Mouse (Mus musculus) megakaryocyte progenitor cell, adult 5-6 weeks (primary cell): ENCODE results near the gene Atad5. TPM values are rescaled to one million over a fixed set of nuclear protein-coding genes. Genes with fewer than 3 reads are reported as not detected.
"Not testable (repeated sequence)": the region's sequence is repeated elsewhere in the genome, so short reads cannot be mapped to it uniquely, and the experiment has no call there.

Experiments
- ATAC-seq: replicated peaks from 2 replicates; pipeline ENCODE4 v1.8.0; 2016; ENCODE audit warnings: mild to moderate bottlenecking, moderate TSS enrichment, inconsistent platforms; ENCODE audit not compliant: poor library complexity
- total RNA-seq, 2 experiments: library from RNA; stranded (forward) in 1 of 2; stranded (reverse) in 1 of 2; fragments of 157-497, 149-512 nt in 1 of 2; fragments of 200-1000 nt in 1 of 2; gene quantifications; 2 replicates each; pipeline versions ENCODE4 v1.2.3 to v1.2.4; 2015 to 2017

Gene Atad5
- total RNA-seq, 2 experiments from 2014 or later = 28.2 to 42.8 TPM

GRCm38 (mm10) chr11:80148313-80148712, 59.1 kb downstream of the Atad5 start:
- no peak for ATAC-seq

DNA sequence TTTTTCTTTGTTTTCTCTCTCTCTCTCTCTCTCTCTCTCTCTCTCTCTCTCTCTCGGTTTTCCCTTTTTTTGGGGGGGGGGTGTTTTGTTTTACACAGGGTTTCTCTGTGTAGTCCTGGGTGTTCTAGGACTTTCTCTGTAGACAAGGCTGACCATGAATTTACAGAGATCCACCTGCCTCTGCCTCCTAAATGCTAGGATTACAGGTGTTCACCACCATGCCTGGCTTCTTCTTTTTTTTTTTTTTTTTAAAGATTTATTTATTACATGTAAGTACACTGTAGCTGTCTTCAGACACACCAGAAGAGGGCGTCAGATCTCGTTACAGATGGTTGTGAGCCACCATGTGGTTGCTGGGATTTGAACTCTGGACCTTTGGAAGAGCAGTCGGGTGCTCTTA, 59.8 kb downstream of the Atad5 start:
- ATAC-seq = not testable (repeated sequence)

GRCm38 (mm10) chr11:80149412-80150023, 60.3 kb downstream of the Atad5 start:
- ATAC-seq = no peak

DNA sequence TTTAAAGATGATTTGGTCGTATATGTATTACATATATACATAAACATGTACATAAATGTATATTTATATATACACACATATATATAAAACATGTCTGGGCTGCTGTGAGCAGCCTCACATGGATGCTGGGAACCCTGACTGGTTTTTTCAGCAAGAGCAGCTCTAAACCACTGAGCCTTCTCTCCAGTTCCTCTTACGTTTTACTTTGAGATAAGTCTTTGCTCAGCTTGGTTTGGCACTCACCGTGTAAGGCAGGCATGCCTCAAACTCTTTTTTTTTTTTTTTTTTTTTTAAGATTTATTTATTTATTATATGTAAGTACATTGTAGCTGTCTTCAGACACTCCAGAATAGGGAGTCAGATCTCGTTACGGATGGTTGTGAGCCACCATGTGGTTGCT, 61.4 kb downstream of the Atad5 start:
- ATAC-seq = no peak

DNA sequence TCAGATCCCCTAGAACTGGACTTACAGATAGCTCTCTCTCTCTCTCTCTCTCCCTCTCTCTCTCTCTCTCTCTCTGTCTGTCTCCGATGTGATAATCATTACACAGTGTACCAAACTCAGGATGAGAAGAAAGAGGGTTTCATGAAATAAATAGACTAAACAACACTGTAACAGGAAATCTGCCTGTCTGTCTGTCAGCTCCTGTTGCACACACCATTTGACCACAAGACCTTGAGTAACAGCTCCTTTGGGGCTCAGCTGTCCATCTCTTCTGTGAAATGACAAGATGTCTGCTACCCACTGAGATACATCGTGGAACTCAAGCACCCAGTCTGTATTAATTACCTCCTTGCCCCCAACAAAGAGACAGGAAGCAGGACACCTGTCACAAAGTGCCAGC, 62.3 kb downstream of the Atad5 start:
- ATAC-seq = peak; percentile 32

DNA sequence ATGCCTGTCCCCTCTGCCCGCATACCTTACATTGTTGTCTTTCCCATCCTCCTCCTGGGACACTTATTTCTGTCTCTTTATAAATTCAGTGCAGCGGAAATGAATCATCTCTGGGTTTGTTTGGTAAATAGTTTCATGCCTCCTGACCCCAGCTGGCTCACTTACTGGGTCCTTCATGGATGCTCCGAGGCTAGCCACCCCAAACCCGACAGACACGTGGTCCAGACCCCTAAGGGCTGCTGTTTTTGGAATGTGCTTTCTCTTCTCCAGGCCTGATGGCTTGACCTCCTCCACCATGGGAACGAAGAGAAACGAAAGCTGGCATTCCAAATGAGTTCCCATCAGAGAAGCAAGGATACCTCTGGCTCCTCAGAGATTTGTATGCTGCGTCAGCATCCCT, 63.2 kb downstream of the Atad5 start:
- no peak for ATAC-seq

- peak; percentile 95 for ATAC-seq
Measured at GRCm38 (mm10) chr11:80153857-80154495, 64.8 kb downstream of the Atad5 start, which contains the start of gene Adap2. Gene Adap2, plus strand, starts transcription at chr11:80154105.

DNA sequence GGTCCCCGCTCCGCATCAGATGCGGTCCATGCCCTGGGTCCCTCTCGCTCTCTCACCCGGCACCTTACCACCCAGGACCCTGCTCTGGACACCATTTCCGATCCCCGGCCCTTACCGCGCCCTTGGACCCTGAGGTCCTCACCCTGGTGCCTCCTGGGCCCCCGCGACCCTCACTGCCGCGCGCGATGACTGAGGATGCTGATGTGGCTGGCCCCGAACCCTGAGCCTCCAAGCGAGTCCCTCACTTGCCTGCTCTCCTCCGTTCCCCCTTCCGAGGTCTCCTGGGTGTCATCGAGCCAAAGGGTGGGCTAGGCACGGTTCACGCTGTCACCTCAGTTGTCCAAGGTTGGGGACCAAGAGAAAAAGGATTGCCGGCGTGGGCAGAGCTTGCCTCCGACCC, 65.3 kb downstream of the Atad5 start:
- ATAC-seq = no peak

- ATAC-seq = 0 out of 2 replicates have a peak, but pooled peaks have one; percentile 22
Measured at GRCm38 (mm10) chr11:80155541-80155940, 66.3 kb downstream of the Atad5 start.

DNA sequence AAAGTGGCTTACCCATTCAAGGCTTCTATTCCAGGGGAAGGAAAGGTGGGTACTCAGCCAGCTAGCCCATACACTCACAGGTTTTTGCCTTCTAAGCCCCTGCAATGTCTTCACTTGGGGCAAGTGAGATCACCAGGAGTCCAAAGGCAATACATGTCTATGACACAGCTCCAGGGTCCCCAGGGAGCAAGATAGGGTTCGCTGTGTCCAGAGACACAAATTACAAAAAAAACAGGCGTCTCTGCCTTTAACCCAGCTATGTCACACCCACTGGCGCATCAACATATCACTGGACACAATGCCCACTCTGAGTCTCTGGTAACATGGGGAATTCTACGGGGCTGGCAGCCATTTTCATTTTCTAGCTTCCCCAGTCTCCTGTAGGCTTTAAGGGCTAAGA, 66.8 kb downstream of the Atad5 start:
- no peak for ATAC-seq

GRCm38 (mm10) chr11:80156841-80157240, 67.6 kb downstream of the Atad5 start:
- ATAC-seq = no peak

GRCm38 (mm10) chr11:80159018-80159417, 69.8 kb downstream of the Atad5 start:
- no peak for ATAC-seq

DNA sequence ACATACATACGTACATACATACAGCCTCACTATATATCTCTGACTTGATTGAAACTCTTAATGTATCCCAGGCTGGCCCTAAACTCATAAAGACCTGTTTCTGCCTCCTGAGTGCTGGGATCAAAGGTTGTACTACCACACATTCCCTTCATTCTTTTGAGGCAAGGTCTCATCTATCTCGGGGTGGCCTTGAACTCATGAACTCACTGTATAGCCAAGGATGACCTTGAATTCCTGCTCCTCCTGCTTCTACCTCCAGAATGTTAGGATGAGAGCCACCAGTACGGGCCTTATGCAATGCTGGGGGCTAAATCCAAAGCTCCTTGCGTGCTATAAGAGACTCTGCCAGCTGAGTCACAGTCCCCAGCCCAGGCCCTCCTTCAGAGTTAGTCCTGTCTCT, 71.8 kb downstream of the Atad5 start:
- no peak for ATAC-seq

DNA sequence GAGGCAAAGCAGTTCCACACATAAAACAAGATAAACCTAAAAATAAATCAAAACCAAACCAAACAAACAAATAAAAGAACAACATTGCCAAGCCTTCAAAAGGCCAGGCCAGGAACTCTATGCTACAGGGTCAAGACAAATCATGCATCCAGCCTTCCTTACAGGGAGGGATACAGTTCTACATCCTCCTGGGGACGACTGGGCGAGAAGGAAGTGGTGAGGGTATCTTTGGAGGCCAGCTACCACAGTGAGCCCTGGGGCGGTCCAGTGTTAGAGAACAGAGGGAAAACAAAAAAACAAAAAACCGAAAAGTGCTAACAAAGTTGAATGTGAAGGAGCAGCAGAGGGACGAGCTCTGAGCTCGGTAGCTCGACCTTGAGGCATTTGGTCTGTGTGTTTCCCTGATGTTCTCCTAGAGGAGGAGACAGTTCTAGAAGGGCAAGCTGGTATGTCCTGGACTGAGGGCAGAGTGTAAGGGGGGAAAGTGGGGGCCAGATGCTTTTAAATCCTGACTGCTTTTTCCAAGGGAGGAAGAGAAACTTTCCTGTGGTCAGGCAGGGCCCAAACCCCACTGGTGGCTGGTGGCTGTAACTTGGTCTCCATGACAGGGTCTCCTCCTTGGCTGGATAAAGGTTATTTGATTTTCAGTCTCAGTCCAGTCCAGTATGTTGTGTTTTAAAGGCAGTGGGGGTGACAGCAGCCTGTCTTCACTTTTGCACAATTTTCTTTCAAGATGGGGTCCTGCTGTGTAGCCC, 74.3 kb downstream of the Atad5 start:
- ATAC-seq = peak; percentile 34; the same call in 1 of the 2 replicates

GRCm38 (mm10) chr11:80164224-80164623, 75.0 kb downstream of the Atad5 start:
- no peak for ATAC-seq

GRCm38 (mm10) chr11:80168121-80168520, 78.9 kb downstream of the Atad5 start:
- ATAC-seq = no peak

- 0 out of 2 replicates have a peak, but pooled peaks have one; percentile 23 for ATAC-seq
Measured at GRCm38 (mm10) chr11:80168611-80169249, 79.5 kb downstream of the Atad5 start.

- ATAC-seq = no peak
Measured at GRCm38 (mm10) chr11:80169629-80170028, 80.4 kb downstream of the Atad5 start.

DNA sequence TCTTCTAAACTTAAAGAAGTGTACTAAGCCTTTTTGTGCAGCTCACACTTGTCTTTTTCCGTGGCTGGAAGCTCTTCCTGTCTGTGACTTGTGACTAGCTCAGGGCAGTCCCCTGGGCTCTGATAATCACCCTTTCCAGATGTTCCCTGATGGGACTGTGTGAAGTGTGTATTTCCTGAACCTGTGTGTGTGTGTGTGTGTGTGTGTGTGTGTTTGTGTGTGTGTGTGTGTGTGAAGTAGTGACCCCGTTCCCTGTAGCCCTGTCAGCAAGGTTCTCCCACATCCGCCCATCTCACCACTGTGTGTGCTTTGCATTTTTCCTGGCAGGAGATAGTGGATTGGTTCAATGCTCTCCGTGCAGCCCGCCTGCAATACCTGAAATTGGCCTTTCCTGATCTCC, 81.2 kb downstream of the Atad5 start:
- no peak for ATAC-seq

- no peak for ATAC-seq
Measured at GRCm38 (mm10) chr11:80171884-80172283, 82.7 kb downstream of the Atad5 start.

GRCm38 (mm10) chr11:80173963-80174670, 84.9 kb downstream of the Atad5 start:
- no peak for ATAC-seq
